Mouse (Mus musculus) spleen, adult 2 months (tissue): Measurements from ENCODE around the gene Fam189a1.

Source experiments
- CTCF ChIP-seq: fragments of 200-500 bp; IDR thresholded peaks from 2 replicates; pipeline ENCODE4 v1.5.1; 2011; ENCODE audit warnings: mild to moderate bottlenecking, inconsistent platforms; ENCODE audit not compliant: insufficient read depth, insufficient read length, insufficient replicate concordance; ENCODE audit errors: extremely low read depth
- POLR2A ChIP-seq: fragments of 200-500 bp; IDR thresholded peaks from 2 replicates; pipeline ENCODE4 v1.6.1; 2011; ENCODE audit warnings: low read depth, low read length, inconsistent platforms

GRCm38 (mm10) chr7:64776708-64777489 lies 379.5 kb downstream of the Fam189a1 start:
- TF ChIP-seq POLR2A (no peak), CTCF (no peak)
